Mouse (Mus musculus) kidney, embryonic 15.5 days (tissue): ENCODE data around the gene Arl4d. TPM values are rescaled to one million over a fixed set of nuclear protein-coding genes. Genes with fewer than 3 reads are reported as not detected.
"Not testable (repeated sequence)": the region's sequence is repeated elsewhere in the genome, so short reads cannot be mapped to it uniquely, and the experiment has no call there.

ENCODE experiments used
- ATAC-seq: fragments of 200-750 bp; cut with Nextera tagmentation; replicated peaks from 2 replicates; pipeline ENCODE4 v1.8.0; 2017; ENCODE audit warnings: moderate TSS enrichment; ENCODE audit not compliant: low FRiP score
- H3K27ac ChIP-seq: fragments of 300-500 bp; sonication (generic); 2 replicates; pipeline ENCODE4 v1.5.1; 2015; ENCODE audit warnings: mild to moderate bottlenecking, inconsistent platforms
- H3K27me3 ChIP-seq: fragments of 300-500 bp; sonication (generic); 2 replicates; pipeline ENCODE4 v1.6.1; 2015; ENCODE audit warnings: inconsistent platforms
- H3K36me3 ChIP-seq: fragments of 300-500 bp; sonication (generic); 2 replicates; pipeline ENCODE4 v1.6.1; 2015; ENCODE audit warnings: inconsistent platforms
- H3K4me1 ChIP-seq: fragments of 300-500 bp; sonication (generic); 2 replicates; pipeline ENCODE4 v1.6.1; 2015; ENCODE audit warnings: inconsistent platforms
- H3K4me2 ChIP-seq: fragments of 300-500 bp; sonication (generic); 2 replicates; pipeline ENCODE4 v1.6.1; 2015; ENCODE audit warnings: moderate library complexity, mild to moderate bottlenecking, inconsistent platforms
- H3K4me3 ChIP-seq: fragments of 300-500 bp; sonication (generic); replicated peaks from 2 replicates; pipeline ENCODE4 v1.5.1; 2015; ENCODE audit warnings: mild to moderate bottlenecking, inconsistent platforms
- H3K9ac ChIP-seq: fragments of 300-500 bp; sonication (generic); 2 replicates; pipeline ENCODE4 v1.6.1; 2015; ENCODE audit warnings: mild to moderate bottlenecking, inconsistent platforms
- H3K9me3 ChIP-seq: fragments of 300-500 bp; sonication (generic); replicated peaks from 2 replicates; pipeline ENCODE4 v1.6.1; 2016; ENCODE audit warnings: inconsistent platforms
- WGBS: fragments of 180-500 bp; shearing (Covaris S2); methylation state at CpG from one replicate; pipeline ENCODE4 v1.1.7; 2015; ENCODE audit warnings: mixed read lengths; 5-methylcytosine and 5-hydroxymethylcytosine counted together
- polyA plus RNA-seq: library from polyadenylated mRNA; unstranded; fragments of >200 nt; fragmentation: Nextera tagmentation; extraction: Ambion mirVana; gene quantifications from 2 replicates; pipeline ENCODE4 v1.2.1, GENCODE M21; 2015

Gene Arl4d
- 3.9 and 4.1 TPM in 2 replicates for polyA plus RNA-seq

DNA sequence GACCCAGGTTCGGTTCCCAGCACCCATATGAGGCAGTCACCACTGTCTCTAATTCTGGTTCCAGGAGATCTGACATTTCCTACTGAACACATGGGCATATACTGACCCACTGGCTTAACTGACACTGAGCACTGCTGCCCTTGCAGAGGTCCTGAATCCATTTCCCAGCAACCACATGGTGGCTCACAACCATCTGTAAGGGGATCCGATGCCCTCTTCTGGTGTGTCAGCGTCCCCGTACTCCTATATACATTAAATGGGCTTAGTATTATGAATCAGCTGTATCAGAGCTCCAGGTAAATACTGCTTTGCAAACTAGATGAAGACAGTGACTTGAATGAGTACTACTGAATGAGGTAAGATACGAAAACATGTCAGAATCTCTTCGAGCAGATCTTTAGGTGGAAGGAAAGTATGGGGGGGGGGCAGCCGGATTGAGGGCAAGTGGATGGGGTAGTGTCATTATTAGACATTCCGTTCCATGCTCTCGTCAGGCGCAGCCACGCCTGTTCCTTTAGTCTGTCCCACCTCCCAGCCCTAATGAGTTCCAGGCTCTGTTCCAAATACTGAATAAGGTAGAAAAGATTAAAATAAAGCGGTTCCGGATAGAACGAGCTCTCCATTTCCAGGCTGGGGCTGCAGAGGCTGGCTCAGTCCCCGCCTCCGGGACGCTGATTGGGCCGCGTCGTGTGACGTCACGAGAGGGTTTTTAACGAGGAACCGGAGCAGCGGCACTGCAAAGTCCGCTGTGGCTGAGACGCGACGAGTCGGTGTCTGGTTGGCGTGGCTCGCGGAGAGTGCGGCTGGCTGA lies at the start of gene Arl4d:
TSS of gene Arl4d (plus strand) at position 717 of the 811 bp plus-strand sequence.
- peak; percentile 93 for ATAC-seq
- no peaks in the 10 kb centered on the region for H3K9me3 ChIP-seq
- H3K27ac ChIP-seq = peak within 1 kb of the TSS; percentile 80
- peaks cover 18% of the 10 kb centered on the region for H3K27me3 ChIP-seq
- H3K9ac ChIP-seq = peak within 1 kb of the TSS; percentile 56
- H3K36me3 ChIP-seq = no peaks in the 10 kb centered on the region
- H3K4me3 ChIP-seq = peak within 1 kb of the TSS; percentile 58
- WGBS = 7% methylated on average over 34 of the region's 34 CpGs
- peak within 1 kb of the TSS; percentile 91 for H3K4me2 ChIP-seq
- H3K4me1 ChIP-seq = peaks cover 40% of the 10 kb centered on the region

- Histone ChIP-seq H3K9me3 (no peaks in the 10 kb centered on the region), H3K4me2 (no peak overlapping the region), H3K27me3 (no peaks in the 10 kb centered on the region), H3K4me1 (peaks cover 16% of the 10 kb centered on the region), H3K36me3 (no peaks in the 10 kb centered on the region), H3K4me3 (no peak overlapping the region), H3K9ac (no peak overlapping the region), H3K27ac (no peak overlapping the region)
- WGBS = 87% methylated on average over 8 of the region's 8 CpGs
- no peak for ATAC-seq
These were observed 49.2 kb upstream of the Arl4d start for GRCm38 (mm10) chr11:101616104-101616503.

DNA sequence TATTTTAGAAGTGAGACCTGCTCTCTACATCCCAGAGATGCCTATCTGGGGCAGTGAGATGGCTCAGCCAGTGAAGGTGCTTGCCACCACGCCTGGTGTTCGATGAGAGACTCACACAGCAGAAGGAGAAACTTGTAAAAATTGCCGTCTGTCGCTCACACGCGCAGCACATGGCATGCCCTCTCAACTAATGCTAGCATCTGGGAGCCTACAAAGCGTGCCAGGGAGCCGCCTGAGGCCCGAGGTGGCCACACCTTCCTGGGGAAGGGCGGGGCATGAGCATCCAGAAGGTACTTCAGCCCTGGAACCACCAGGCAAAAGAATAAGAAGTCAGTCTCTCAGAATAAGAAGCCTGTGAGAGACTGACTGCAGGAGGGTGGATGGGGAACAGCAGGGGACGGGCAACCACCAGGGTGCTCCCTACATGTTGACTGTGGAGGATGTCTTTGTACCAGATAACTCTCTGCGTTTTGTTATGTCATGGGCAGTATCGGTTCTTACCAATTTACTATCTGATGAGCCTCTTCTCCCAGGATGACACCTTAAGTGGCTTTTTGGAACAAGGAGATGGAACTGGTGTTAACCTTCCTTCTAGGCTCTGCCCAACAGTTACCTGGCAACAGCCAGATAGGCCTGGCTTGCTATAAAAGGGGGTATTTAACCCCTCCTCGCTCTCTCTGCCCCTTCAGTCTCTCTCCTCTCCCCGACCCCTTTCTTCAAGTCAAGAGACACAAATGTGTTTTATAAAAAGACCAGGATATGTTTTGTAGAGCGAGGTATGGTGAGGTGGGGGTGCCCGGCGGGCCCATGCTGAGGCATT lies 48.2 kb upstream of the Arl4d start:
- no peak overlapping the region for H3K27ac ChIP-seq
- no peak for ATAC-seq
- 25% methylated on average over 18 of the region's 18 CpGs for WGBS

GRCm38 (mm10) chr11:101617849-101618248 lies 47.5 kb upstream of the Arl4d start:
- H3K9ac ChIP-seq = no peak overlapping the region
- peaks cover 16% of the 10 kb centered on the region for H3K4me1 ChIP-seq
- no peaks in the 10 kb centered on the region for H3K36me3 ChIP-seq
- no peaks in the 10 kb centered on the region for H3K9me3 ChIP-seq
- ATAC-seq = 0 out of 2 replicates have a peak, but pooled peaks have one; percentile 58
- peak overlapping the region; percentile 40 for H3K4me2 ChIP-seq
- no peak overlapping the region; the same call in 1 of the 2 replicates for H3K4me3 ChIP-seq
- no peak overlapping the region for H3K27ac ChIP-seq
- WGBS = 11% methylated on average over 8 of the region's 8 CpGs
- no peaks in the 10 kb centered on the region for H3K27me3 ChIP-seq

More for the DNA sequence above, 48.2 kb upstream of the Arl4d start:
- Histone ChIP-seq H3K9me3 (no peaks in the 10 kb centered on the region), H3K4me2 (peak overlapping the region; percentile 40; the same call in 1 of the 2 replicates), H3K4me1 (peaks cover 16% of the 10 kb centered on the region), H3K4me3 (no peak overlapping the region), H3K9ac (no peak overlapping the region), H3K27me3 (no peaks in the 10 kb centered on the region), H3K36me3 (no peaks in the 10 kb centered on the region)

DNA sequence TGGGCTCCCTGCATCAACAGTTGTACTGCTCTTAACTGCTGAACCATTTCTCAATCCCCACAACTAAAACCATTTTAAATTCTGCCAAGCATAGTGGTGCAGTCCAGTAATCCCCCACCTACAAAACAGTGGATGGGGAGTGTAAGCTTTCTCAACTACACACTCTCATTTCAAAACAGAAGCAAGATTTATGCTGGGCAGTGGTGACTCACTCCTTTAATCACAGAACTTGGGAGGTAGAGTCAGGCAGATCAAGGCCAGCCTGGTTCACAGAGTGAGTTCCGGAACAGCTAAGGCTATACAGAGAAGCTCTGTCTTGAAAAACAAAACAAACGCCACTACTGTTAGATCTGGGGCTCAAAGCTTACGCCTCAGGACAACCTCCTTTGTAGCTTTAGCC lies 46.7 kb upstream of the Arl4d start:
- Histone ChIP-seq H3K4me3 (no peak overlapping the region), H3K27me3 (no peaks in the 10 kb centered on the region), H3K36me3 (no peaks in the 10 kb centered on the region), H3K27ac (no peak overlapping the region), H3K4me1 (peaks cover 16% of the 10 kb centered on the region), H3K9me3 (no peaks in the 10 kb centered on the region), H3K9ac (no peak overlapping the region), H3K4me2 (no peak overlapping the region)
- ATAC-seq = no peak
- 76% methylated on average over 3 of the region's 3 CpGs for WGBS

GRCm38 (mm10) chr11:101620022-101620655 lies 45.2 kb upstream of the Arl4d start:
- H3K36me3 ChIP-seq, H3K4me3 ChIP-seq, H3K9me3 ChIP-seq, H3K9ac ChIP-seq, H3K27me3 ChIP-seq, H3K27ac ChIP-seq, H3K4me2 ChIP-seq, ATAC-seq: not testable (repeated sequence)
- 79% methylated on average over 11 of the region's 11 CpGs for WGBS
- peaks cover 16% of the 10 kb centered on the region for H3K4me1 ChIP-seq

GRCm38 (mm10) chr11:101626649-101626994 lies 38.7 kb upstream of the Arl4d start:
- no peaks in the 10 kb centered on the region for H3K27me3 ChIP-seq
- peak overlapping the region; percentile 52 for H3K9ac ChIP-seq
- H3K9me3 ChIP-seq = no peaks in the 10 kb centered on the region
- 2% methylated on average over 8 of the region's 8 CpGs for WGBS
- H3K4me1 ChIP-seq = peaks cover 8% of the 10 kb centered on the region
- H3K4me2 ChIP-seq = peak overlapping the region; percentile 86
- ATAC-seq = peak; percentile 16; the same call in 1 of the 2 replicates
- peak overlapping the region; percentile 100 for H3K27ac ChIP-seq
- no peaks in the 10 kb centered on the region for H3K36me3 ChIP-seq
- peak overlapping the region; percentile 56 for H3K4me3 ChIP-seq

DNA sequence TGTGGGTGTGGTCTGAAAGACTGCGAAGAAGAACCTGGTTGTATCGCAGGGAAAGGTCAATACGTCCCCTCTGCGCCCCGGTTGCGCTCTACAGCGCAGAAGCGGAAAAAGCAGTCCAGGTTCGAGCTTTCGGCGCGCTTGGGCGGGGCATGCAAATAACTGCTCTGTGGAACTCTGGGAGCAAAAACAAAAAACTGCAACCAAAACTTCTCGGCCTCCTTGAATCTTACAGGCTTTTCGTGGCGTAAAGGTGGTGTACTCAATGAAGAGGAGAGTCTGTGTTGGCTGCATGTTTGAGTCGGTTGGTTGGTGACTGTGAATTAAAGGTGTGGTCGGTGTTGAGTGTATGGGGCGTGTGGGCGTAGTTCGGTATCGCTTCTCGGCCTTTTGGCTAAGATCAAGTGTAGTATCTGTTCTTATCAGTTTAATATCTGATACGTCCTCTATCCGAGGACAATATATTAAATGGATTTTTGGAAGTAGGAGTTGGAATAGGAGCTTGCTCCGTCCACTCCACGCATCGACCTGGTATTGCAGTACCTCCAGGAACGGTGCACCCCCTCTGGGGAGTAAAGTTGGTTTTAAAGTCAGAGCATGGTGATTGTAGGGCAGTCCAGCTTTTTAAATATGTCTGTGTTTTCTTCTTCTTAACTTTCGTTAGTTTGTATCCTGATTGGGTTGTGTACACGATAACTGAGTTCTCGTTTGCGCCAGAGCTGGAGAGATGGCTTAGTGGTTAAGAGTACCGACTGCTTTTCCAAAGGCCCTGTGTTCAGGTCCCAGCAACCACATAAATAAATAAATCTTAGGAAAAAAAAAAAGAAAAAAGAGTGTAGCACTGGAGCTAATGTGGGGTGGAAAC lies 38.1 kb upstream of the Arl4d start, which contains the start of gene Rdm1:
TSS of gene Rdm1 (plus strand) at position 201 of the 862 bp plus-strand sequence.
- WGBS = under 1% methylated on average over 33 of the region's 34 CpGs
- peak within 1 kb of the TSS; percentile 57 for H3K9ac ChIP-seq
- H3K4me1 ChIP-seq = peaks cover 8% of the 10 kb centered on the region
- peak within 1 kb of the TSS; percentile 100 for H3K27ac ChIP-seq
- peak within 1 kb of the TSS; percentile 56 for H3K4me3 ChIP-seq
- H3K36me3 ChIP-seq = no peaks in the 10 kb centered on the region
- no peaks in the 10 kb centered on the region for H3K27me3 ChIP-seq
- no peaks in the 10 kb centered on the region for H3K9me3 ChIP-seq
- peak; percentile 94 for ATAC-seq
- H3K4me2 ChIP-seq = peak within 1 kb of the TSS; percentile 86

DNA sequence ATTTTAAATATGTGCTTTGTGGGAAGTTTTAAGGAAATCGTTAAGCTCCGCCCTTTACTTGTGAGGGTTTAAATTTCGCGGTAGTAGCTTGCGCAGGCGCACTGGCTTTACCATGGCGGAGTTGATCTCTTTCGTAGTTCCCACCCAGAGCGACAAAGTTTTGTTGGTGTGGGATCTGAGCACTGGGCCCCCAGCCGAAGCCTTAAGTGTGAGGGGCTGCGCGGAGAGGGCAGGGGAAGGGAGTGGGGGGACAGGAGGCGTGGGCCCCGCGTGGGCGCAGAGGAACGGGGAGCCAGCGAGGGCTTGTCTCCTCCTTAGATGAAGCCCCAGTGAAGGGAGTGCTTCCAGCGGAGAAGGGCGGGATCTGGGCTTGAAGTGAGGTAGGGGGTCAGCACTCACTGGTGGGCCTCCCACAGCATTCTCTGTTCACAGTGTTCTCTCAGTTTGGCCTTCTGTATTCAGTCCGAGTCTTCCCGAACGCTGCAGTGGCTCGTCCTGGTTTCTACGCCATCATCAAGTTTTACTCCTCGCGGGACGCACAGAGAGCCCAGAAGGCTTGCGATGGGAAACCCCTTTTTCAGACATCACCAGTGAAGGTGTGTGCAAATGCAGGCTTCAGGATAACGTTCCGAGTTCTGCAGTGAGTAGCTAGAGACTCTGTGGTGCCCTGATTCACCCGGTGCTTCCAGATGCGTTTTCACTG lies 37.3 kb upstream of the Arl4d start:
- peak overlapping the region; percentile 86 for H3K4me2 ChIP-seq
- H3K4me3 ChIP-seq = peak overlapping the region; percentile 56
- peak; percentile 59 for ATAC-seq
- no peaks in the 10 kb centered on the region for H3K27me3 ChIP-seq
- H3K9me3 ChIP-seq = no peaks in the 10 kb centered on the region
- H3K4me1 ChIP-seq = peaks cover 8% of the 10 kb centered on the region
- H3K9ac ChIP-seq = peak overlapping the region; percentile 57
- WGBS = under 1% methylated on average over 33 of the region's 33 CpGs
- peaks cover 2% of the 10 kb centered on the region; the same call in 1 of the 2 replicates for H3K36me3 ChIP-seq
- peak overlapping the region; percentile 100 for H3K27ac ChIP-seq

DNA sequence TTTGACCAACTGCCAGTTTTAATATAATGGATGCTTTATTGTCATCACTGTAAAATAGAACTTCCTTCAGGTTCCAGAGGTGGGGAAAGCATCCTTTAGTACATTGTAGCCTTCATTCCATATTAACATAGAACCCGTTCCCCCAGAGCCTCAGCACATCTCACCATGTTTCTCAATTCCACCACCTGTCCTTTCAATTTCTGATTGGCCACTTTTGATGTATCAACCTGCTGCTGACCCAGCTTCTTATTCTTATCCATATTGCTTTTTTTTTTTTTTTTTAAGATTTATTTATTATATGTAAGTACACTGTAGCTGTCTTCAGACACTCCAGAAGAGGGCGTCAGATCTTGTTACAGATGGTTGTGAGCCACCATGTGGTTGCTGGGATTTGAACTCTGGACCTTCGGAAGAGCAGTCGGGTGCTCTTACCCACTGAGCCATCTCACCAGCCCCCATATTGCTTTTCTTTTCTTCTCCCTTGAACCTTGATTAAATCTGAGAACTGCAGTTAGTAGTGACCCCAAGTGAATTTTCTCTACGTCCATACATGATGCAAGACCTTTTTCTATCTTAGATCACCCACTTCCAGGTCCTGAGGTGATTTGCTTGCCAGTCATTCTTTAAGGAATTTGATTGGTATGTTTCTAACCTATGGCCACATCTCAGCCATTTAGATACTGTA lies 36.5 kb upstream of the Arl4d start:
- not testable (repeated sequence) for H3K9ac ChIP-seq
- 72% methylated on average over 4 of the region's 5 CpGs for WGBS

More for the DNA sequence above, 36.5 kb upstream of the Arl4d start:
- Histone ChIP-seq H3K4me3 (peak overlapping the region; percentile 56), H3K4me2 (peak overlapping the region; percentile 86)
- H3K9me3 ChIP-seq, H3K27me3 ChIP-seq, H3K4me1 ChIP-seq, H3K27ac ChIP-seq, ATAC-seq, H3K36me3 ChIP-seq: not testable (repeated sequence)
